Mouse (Mus musculus) forebrain, embryonic 14.5 days (tissue): ENCODE results near the gene Trpm1. TPM values are rescaled to one million over a fixed set of nuclear protein-coding genes. Genes with fewer than 3 reads are reported as not detected.
A peak's percentile ranks its signal among the peaks of the same experiment; 100 is the strongest.

Experiments
- ATAC-seq: fragments of 200-750 bp; cut with Nextera tagmentation; 2 replicates; pipeline ENCODE4 v1.8.0; 2017; ENCODE audit warnings: mild to moderate bottlenecking, moderate library complexity
- DNase-seq: peaks from one replicate; pipeline ENCODE4 v3.0.0-alpha.2; 2015; ENCODE audit warnings: low spot score
- H3K27ac ChIP-seq: fragments of 300-500 bp; sonication (generic); 2 replicates; pipeline ENCODE4 v1.5.1; 2014; ENCODE audit warnings: low read depth, mild to moderate bottlenecking, control low read depth, low read length, moderate library complexity
- H3K27me3 ChIP-seq: fragments of 300-500 bp; sonication (generic); replicated peaks from 2 replicates; pipeline ENCODE4 v1.6.1; 2014; ENCODE audit warnings: low read length, control low read depth, mixed read lengths; ENCODE audit not compliant: control insufficient read depth, insufficient read depth
- H3K36me3 ChIP-seq: fragments of 300-500 bp; sonication (generic); 2 replicates; pipeline ENCODE4 v1.6.1; 2014; ENCODE audit warnings: low read length, control low read depth; ENCODE audit not compliant: control insufficient read depth, insufficient read depth
- H3K4me1 ChIP-seq: fragments of 300-500 bp; sonication (generic); 2 replicates; pipeline ENCODE4 v1.6.1; 2014; ENCODE audit warnings: antibody characterized with exemption, low read length, control low read depth; ENCODE audit not compliant: control insufficient read depth, insufficient read depth
- H3K4me2 ChIP-seq: fragments of 300-500 bp; sonication (generic); 2 replicates; pipeline ENCODE4 v1.6.1; 2014; ENCODE audit warnings: mild to moderate bottlenecking, control low read depth, low read length
- H3K4me3 ChIP-seq: fragments of 300-500 bp; sonication (generic); 2 replicates; pipeline ENCODE4 v1.5.1; 2014; ENCODE audit warnings: low read depth, low read length, control low read depth
- H3K9ac ChIP-seq: fragments of 300-500 bp; sonication (generic); 2 replicates; pipeline ENCODE4 v1.6.1; 2014; ENCODE audit warnings: mild to moderate bottlenecking, low read length, control low read depth, moderate library complexity
- H3K9me3 ChIP-seq: fragments of 300-500 bp; sonication (generic); replicated peaks from 2 replicates; pipeline ENCODE4 v1.6.1; 2016; ENCODE audit warnings: low read length, control low read depth, mixed read lengths; ENCODE audit not compliant: control insufficient read depth
- WGBS: fragments of 180-500 bp; shearing (Covaris S2); extraction: QIAGEN DNeasy Blood & Tissue Kit; methylation state at CpG from one replicate; pipeline ENCODE4 v1.1.7; 2014; 5-methylcytosine and 5-hydroxymethylcytosine counted together
- polyA plus RNA-seq: library from polyadenylated mRNA; unstranded; fragments of >200 nt; fragmentation: Nextera tagmentation; extraction: Ambion mirVana; gene quantifications from 2 replicates; pipeline ENCODE4 v1.2.1, GENCODE M21; 2014

Gene Trpm1
- polyA plus RNA-seq, 1 experiment from 2014 or later: 0.11 TPM

DNA sequence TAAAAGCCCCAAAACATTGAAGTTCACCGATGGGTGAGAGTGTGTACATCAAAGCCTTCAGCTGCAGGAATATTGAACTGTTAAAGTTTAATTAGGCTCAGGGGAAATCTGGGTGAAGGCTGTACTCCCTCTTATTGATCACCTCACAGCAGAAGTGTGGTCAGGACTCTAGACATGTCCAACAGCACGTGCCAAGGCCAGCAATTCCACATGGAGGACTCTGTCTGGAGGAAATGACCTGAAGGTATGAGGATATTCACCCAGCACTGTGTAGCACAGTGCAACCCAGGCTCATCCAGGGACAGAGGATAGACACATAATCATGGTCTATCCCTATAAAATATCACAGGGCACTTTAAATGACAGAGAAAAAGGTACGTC lies 32.3 kb downstream of the Trpm1 start:
- Histone ChIP-seq H3K36me3 (no peaks in the 10 kb centered on the region), H3K9me3 (no peaks in the 10 kb centered on the region), H3K4me2 (no peak overlapping the region), H3K27ac (no peak overlapping the region), H3K9ac (no peak overlapping the region), H3K4me1 (0 out of 2 replicates have a peak, but pooled peaks cover 4% of the 10 kb centered on the region), H3K27me3 (no peaks in the 10 kb centered on the region), H3K4me3 (no peak overlapping the region)
- no peak for DNase-seq
- ATAC-seq: no peak
- 79% methylated on average over 3 of the region's 3 CpGs for WGBS

DNA sequence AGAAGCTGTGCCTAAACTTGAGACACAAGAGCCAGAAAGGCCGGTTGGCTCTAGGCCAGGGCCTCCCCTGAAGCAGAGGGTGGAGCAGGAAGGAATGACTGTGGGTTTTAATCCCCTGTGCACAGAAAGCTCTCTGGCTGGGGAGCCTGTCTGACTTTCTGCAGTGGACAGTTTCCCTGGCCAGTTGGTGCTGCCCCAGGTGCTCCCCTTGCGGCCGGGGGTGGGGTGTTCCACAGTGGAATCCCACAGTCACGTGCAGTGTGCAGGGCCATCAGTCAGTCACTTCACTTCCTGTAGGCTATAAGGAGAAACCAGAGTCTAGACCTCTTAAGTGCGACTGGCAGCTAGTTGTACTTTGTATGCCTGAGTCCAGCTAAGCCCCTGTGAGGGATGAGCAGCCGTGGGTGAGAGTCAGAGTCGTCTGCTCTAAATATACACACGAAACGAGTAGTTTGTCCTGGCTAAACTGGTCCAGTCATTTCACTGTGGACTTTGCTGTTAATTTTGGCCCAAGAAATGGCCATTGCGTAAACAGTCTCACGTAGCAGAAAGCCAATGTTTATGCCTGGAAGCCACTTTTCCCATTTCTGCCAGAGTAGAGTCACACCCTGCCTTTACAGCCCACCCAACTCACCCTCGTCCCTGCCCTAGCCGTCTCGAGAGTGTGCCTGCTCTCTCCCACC lies 38.8 kb downstream of the Trpm1 start:
- H3K36me3 ChIP-seq: no peaks in the 10 kb centered on the region
- WGBS: 67% methylated on average over 14 of the region's 14 CpGs
- H3K9me3 ChIP-seq: no peaks in the 10 kb centered on the region
- no peak overlapping the region for H3K27ac ChIP-seq
- H3K27me3 ChIP-seq: no peaks in the 10 kb centered on the region
- H3K4me1 ChIP-seq: no peaks in the 10 kb centered on the region
- DNase-seq (peak; percentile 14), ATAC-seq (no peak)
- no peak overlapping the region for H3K9ac ChIP-seq
- H3K4me2 ChIP-seq: no peak overlapping the region
- no peak overlapping the region for H3K4me3 ChIP-seq

DNA sequence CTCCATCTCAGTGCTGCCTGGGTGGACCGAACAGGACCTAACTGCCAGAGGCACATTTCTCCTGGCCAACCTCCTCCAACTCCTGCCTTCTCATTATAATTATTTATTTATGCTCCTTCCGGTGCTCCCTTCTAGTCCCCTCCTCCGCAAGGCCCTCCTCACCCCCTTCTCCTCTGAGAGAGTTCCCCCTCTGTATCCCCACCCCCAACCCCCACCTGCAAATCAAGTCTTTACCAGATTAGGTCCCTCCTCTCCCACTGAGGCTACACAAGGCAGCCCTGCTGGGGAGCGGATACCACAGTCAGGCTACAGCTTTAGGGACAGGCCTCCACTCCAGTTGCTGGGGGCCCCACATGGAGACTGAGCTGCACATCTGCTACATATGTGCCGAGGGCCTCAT lies 39.8 kb downstream of the Trpm1 start:
- ATAC-seq: no peak
- no peaks in the 10 kb centered on the region for H3K9me3 ChIP-seq
- no peaks in the 10 kb centered on the region for H3K36me3 ChIP-seq
- WGBS: 32% methylated on average over 5 of the region's 5 CpGs
- no peak for DNase-seq
- no peak overlapping the region for H3K9ac ChIP-seq
- H3K4me3 ChIP-seq: no peak overlapping the region
- no peak overlapping the region for H3K27ac ChIP-seq
- H3K4me1 ChIP-seq: no peaks in the 10 kb centered on the region
- H3K4me2 ChIP-seq: no peak overlapping the region
- H3K27me3 ChIP-seq: no peaks in the 10 kb centered on the region

DNA sequence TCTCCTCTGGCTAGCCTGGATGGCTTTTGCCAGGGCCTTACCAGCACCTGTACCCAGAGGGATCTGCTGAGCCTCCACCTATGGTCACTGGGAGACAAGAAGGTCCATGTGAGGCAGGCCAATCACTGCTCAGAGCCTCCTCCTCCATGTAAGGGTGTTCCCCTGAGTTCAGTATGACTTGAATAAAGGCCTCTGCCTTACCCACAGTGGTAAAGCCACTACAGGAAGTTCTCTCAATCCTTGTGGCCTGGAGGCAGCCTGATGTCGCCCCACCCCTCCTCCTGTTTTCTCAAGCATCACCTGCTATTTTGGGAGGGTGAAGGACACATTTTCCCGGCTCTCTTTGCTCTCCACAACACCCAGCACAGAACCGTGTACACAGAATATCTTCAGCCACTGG lies 42.5 kb downstream of the Trpm1 start:
- Histone ChIP-seq H3K4me2 (no peak overlapping the region), H3K27ac (no peak overlapping the region), H3K9me3 (no peaks in the 10 kb centered on the region), H3K4me3 (no peak overlapping the region), H3K36me3 (no peaks in the 10 kb centered on the region), H3K4me1 (no peaks in the 10 kb centered on the region), H3K27me3 (no peaks in the 10 kb centered on the region), H3K9ac (no peak overlapping the region)
- DNase-seq (no peak), ATAC-seq (no peak)
- 85% methylated on average over 3 of the region's 3 CpGs for WGBS

DNA sequence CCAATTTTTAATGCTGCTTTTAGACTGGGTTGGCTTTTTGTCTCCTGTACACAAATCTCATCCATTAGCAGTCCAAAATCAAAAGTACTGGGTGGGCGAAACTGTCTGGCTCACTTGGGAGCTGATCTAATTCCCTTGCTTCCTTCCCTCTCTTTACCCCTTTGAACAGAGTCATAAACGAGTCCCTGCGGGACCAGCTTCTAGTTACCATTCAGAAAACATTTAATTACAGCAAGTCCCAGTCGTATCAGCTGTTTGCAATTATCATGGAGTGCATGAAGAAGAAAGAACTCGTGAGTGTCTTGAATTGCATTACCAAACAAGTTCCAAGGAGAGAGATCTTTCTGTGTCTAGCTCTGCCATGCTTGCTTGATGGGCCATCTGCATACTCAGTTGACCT lies 55.1 kb downstream of the Trpm1 start:
- no peak overlapping the region for H3K4me2 ChIP-seq
- no peak overlapping the region for H3K27ac ChIP-seq
- no peak overlapping the region for H3K4me3 ChIP-seq
- DNase-seq (peak; percentile 8), ATAC-seq (no peak)
- no peaks in the 10 kb centered on the region for H3K36me3 ChIP-seq
- no peak overlapping the region for H3K9ac ChIP-seq
- WGBS: 41% methylated on average over 5 of the region's 5 CpGs
- H3K27me3 ChIP-seq: no peaks in the 10 kb centered on the region
- H3K4me1 ChIP-seq: no peaks in the 10 kb centered on the region
- H3K9me3 ChIP-seq: no peaks in the 10 kb centered on the region

DNA sequence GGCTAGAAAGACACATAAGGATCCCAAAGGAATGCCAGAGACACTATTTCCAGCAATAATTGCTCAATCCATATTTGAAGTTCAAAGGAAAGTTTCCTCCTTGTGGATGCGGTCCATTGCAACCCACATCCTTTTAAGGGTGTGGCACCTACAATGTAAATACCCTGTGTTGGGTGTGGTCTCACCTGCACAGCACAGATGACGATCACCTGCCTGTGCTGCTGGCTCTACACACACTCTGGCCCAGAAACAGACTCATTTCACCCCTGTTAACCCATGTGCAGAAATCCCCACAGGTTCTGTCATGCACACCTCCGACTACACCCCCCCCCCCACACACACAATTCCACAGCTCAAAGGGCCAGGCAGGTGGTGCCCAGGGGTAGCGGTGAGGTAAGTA lies 59.2 kb downstream of the Trpm1 start:
- no peak for ATAC-seq
- Histone ChIP-seq H3K27me3 (no peaks in the 10 kb centered on the region), H3K4me2 (no peak overlapping the region), H3K9ac (no peak overlapping the region), H3K4me1 (no peaks in the 10 kb centered on the region), H3K27ac (no peak overlapping the region), H3K36me3 (no peaks in the 10 kb centered on the region), H3K4me3 (no peak overlapping the region), H3K9me3 (no peaks in the 10 kb centered on the region)
- no peak for DNase-seq
- 94% methylated on average over 4 of the region's 4 CpGs for WGBS

DNA sequence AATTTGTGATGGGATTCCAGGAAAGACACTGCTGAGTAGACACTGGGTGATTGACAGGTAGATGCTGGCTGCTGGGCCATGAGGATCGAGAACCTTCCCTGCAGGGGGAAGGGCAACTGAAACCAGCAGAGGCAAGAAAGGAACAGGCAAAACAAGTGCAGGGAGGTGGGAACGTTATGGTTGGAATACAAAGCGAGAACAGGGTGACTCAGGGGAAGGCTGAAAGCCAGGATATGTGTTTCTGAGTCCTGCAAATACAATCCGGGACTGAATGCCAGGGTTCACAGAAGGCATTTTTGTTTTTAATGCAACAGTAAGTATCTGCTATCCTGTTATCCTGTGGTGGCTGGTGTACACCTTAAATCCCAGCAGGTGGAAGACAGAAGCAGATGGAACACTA lies 60.4 kb downstream of the Trpm1 start:
- Histone ChIP-seq H3K27me3 (no peaks in the 10 kb centered on the region), H3K27ac (no peak overlapping the region), H3K4me2 (no peak overlapping the region), H3K9ac (no peak overlapping the region), H3K4me1 (no peaks in the 10 kb centered on the region), H3K9me3 (no peaks in the 10 kb centered on the region), H3K4me3 (no peak overlapping the region), H3K36me3 (no peaks in the 10 kb centered on the region)
- DNase-seq (no peak), ATAC-seq (no peak)
- WGBS: 66% methylated on average over 4 of the region's 4 CpGs

DNA sequence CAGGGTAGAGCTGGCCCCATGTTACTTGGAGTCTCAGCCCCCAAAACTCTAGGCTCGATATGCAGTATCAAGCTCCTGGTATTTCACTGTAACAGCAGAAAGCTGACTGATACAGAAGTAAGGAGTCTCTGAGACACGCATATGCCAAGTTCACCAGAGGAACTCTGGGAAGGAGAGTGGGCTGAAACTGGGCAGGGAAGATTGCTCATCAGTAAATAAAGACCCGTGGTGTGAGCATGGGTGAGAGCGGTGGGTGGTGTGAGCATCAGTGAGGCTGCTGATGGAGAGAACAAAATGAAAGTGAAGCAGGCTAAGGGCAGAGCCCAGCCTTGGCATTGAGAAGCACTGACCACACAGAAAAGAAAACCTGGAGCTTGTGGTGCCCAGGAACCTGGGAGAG lies 62.0 kb downstream of the Trpm1 start:
- no peak overlapping the region for H3K4me2 ChIP-seq
- no peak overlapping the region for H3K9ac ChIP-seq
- DNase-seq: no peak
- 84% methylated on average over 4 of the region's 4 CpGs for WGBS
- H3K9me3 ChIP-seq: no peaks in the 10 kb centered on the region
- H3K27me3 ChIP-seq: no peaks in the 10 kb centered on the region
- no peak overlapping the region for H3K4me3 ChIP-seq
- H3K36me3 ChIP-seq: no peaks in the 10 kb centered on the region
- no peak for ATAC-seq
- no peak overlapping the region for H3K27ac ChIP-seq
- H3K4me1 ChIP-seq: no peaks in the 10 kb centered on the region

DNA sequence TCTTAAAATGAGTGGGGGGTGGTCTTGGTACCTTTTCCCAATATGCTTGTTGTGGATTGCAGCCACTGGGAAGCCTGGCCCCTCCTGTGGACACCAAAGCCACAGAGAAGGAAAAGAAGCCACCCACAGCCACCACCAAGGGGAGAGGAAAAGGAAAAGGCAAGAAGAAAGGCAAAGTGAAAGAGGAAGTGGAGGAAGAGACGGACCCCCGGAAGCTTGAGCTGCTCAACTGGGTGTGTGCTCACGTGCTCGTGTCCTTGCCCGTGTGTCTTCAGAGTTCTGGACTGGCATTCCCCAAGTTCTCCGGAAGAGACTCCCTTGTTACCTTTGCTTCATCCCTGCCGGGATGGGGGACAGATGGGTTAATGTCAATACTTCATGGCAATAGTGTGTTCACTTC lies 63.8 kb downstream of the Trpm1 start:
- no peaks in the 10 kb centered on the region for H3K27me3 ChIP-seq
- 95% methylated on average over 7 of the region's 7 CpGs for WGBS
- no peak for ATAC-seq
- no peak for DNase-seq
- H3K27ac ChIP-seq: no peak overlapping the region
- no peak overlapping the region for H3K9ac ChIP-seq
- no peak overlapping the region for H3K4me2 ChIP-seq
- H3K4me1 ChIP-seq: no peaks in the 10 kb centered on the region
- H3K9me3 ChIP-seq: no peaks in the 10 kb centered on the region
- no peak overlapping the region for H3K4me3 ChIP-seq
- H3K36me3 ChIP-seq: no peaks in the 10 kb centered on the region
